Mouse (Mus musculus) MEL (cell line): ENCODE results near the gene Fcmr.

Experiments
- BHLHE40 ChIP-seq: IDR thresholded peaks from 2 replicates; pipeline ENCODE4 v1.6.1; 2012; ENCODE audit warnings: low read depth, mild to moderate bottlenecking, inconsistent platforms, low read length, improper control_type of control experiment, borderline replicate concordance
- CHD1 ChIP-seq: IDR thresholded peaks from 2 replicates; pipeline ENCODE4 v1.6.1; 2012; ENCODE audit warnings: low read depth, mild to moderate bottlenecking, inconsistent platforms, low read length, improper control_type of control experiment
- CHD2 ChIP-seq: IDR thresholded peaks from 2 replicates; pipeline ENCODE4 v1.6.1; 2011; ENCODE audit warnings: low read length, improper control_type of control experiment
- E2F4 ChIP-seq: IDR thresholded peaks from 2 replicates; pipeline ENCODE4 v1.6.1; 2011; ENCODE audit warnings: low read depth, low read length, improper control_type of control experiment, borderline replicate concordance
- ELF1 ChIP-seq: IDR thresholded peaks from 2 replicates; pipeline ENCODE4 v1.6.1; 2014; ENCODE audit warnings: low read depth, mild to moderate bottlenecking, inconsistent platforms, low read length, improper control_type of control experiment, moderate library complexity
- EP300 ChIP-seq, 2 experiments: IDR thresholded peaks; 2 replicates each; pipeline ENCODE4 v1.6.1; 2011; ENCODE audit warnings: improper control_type of control experiment in 2 of 2, low read length in 2 of 2, low read depth in 1 of 2, mild to moderate bottlenecking in 1 of 2
- GATA1 ChIP-seq: IDR thresholded peaks from 2 replicates; pipeline ENCODE4 v1.6.1; 2011; ENCODE audit warnings: low read depth, low read length, improper control_type of control experiment
- JUND ChIP-seq: IDR thresholded peaks from 2 replicates; pipeline ENCODE4 v1.6.1; 2011; ENCODE audit warnings: low read depth, mild to moderate bottlenecking, improper control_type of control experiment, low read length
- POLR2A ChIP-seq, 2 experiments: IDR thresholded peaks; 2 replicates each; pipeline ENCODE4 v1.6.1; 2011 to 2012; ENCODE audit warnings: low read length in 2 of 2, mild to moderate bottlenecking in 2 of 2, control low read depth in 1 of 2, improper control_type of control experiment in 1 of 2, low read depth in 1 of 2, moderate library complexity in 1 of 2; ENCODE audit not compliant: control insufficient read depth in 1 of 2, insufficient read depth in 1 of 2, poor library complexity in 1 of 2
- POLR2AphosphoS2 ChIP-seq: IDR thresholded peaks from 2 replicates; pipeline ENCODE4 v1.6.1; 2011; ENCODE audit warnings: low read length, improper control_type of control experiment
- POLR2AphosphoS5 ChIP-seq: IDR thresholded peaks from 2 replicates; pipeline ENCODE4 v1.6.1; 2012; ENCODE audit warnings: low read depth, borderline replicate concordance, mild to moderate bottlenecking, inconsistent platforms, low read length, moderate library complexity, mixed read lengths
- SIN3A ChIP-seq: IDR thresholded peaks from 2 replicates; pipeline ENCODE4 v1.6.1; 2012; ENCODE audit warnings: low read length, improper control_type of control experiment, inconsistent platforms
- USF1 ChIP-seq: IDR thresholded peaks from 2 replicates; pipeline ENCODE4 v1.6.1; 2014; ENCODE audit warnings: low read depth, mild to moderate bottlenecking, inconsistent platforms, low read length, improper control_type of control experiment, moderate library complexity
- ZC3H11A ChIP-seq: IDR thresholded peaks from 2 replicates; pipeline ENCODE4 v1.6.1; 2012; ENCODE audit warnings: low read depth, mild to moderate bottlenecking, inconsistent platforms, low read length, improper control_type of control experiment

DNA sequence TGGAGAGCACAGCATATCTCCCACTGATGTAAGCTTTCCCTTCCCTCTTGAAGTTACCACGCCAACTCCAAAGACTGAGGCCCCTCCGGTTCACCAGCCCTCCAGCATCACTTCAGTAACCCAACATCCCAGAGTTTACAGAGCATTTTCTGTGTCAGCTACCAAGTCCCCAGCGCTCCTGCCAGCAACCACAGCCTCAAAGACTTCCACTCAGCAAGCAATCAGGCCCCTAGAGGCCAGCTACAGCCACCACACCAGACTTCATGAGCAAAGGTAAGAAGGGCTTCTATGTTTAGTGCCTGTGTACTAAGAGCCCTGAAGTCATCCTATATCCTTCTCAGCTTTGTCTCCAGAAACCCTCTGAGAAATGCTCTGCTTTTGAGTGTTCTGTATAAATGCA lies 10.4 kb downstream of the Fcmr start:
- TF ChIP-seq ELF1 (no peak), USF1 (no peak), EP300 (IDR thresholded peaks at IDR 0.05; ENCODE audit: low read depth in 1 of 2, low read length in 2 of 2) (no peak), CHD1 (no peak), SIN3A (no peak), POLR2AphosphoS5 (no peak), JUND (no peak), E2F4 (no peak), POLR2A (IDR thresholded peaks at IDR 0.05; ENCODE audit: control insufficient read depth in 1 of 2, insufficient read depth in 1 of 2, low read depth in 1 of 2, low read length in 2 of 2, poor library complexity in 1 of 2) (no peak), ZC3H11A (no peak), GATA1 (no peak), CHD2 (no peak), POLR2AphosphoS2 (no peak), BHLHE40 (no peak)
